Mouse (Mus musculus) hindbrain, embryonic 16.5 days (tissue): Measurements from ENCODE around the gene Ppp2r5c. TPM values are rescaled to one million over a fixed set of nuclear protein-coding genes. Genes with fewer than 3 reads are reported as not detected.
A peak's percentile ranks its signal among the peaks of the same experiment; 100 is the strongest.

ENCODE experiments used
- ATAC-seq: fragments of 200-750 bp; cut with Nextera tagmentation; 2 replicates; pipeline ENCODE4 v1.8.0; 2017; ENCODE audit warnings: moderate TSS enrichment, moderate library complexity
- H3K27ac ChIP-seq: fragments of 300-500 bp; sonication (generic); 2 replicates; pipeline ENCODE4 v1.5.1; 2014; ENCODE audit warnings: low read depth, mild to moderate bottlenecking, control low read depth, low read length, moderate library complexity
- H3K27me3 ChIP-seq: fragments of 300-500 bp; sonication (generic); replicated peaks from 2 replicates; pipeline ENCODE4 v1.6.1; 2014; ENCODE audit warnings: low read length; ENCODE audit not compliant: control insufficient read depth, insufficient read depth
- H3K36me3 ChIP-seq: fragments of 300-500 bp; sonication (generic); 2 replicates; pipeline ENCODE4 v1.6.1; 2014; ENCODE audit warnings: mild to moderate bottlenecking, low read length, moderate library complexity, mixed read lengths; ENCODE audit not compliant: control insufficient read depth, insufficient read depth
- H3K4me1 ChIP-seq: fragments of 300-500 bp; sonication (generic); 2 replicates; pipeline ENCODE4 v1.6.1; 2014; ENCODE audit warnings: low read depth, low read length; ENCODE audit not compliant: control insufficient read depth, insufficient read depth
- H3K4me2 ChIP-seq: fragments of 300-500 bp; sonication (generic); 2 replicates; pipeline ENCODE4 v1.6.1; 2014; ENCODE audit warnings: mild to moderate bottlenecking, low read length, control low read depth, moderate library complexity
- H3K4me3 ChIP-seq: fragments of 300-500 bp; sonication (generic); 2 replicates; pipeline ENCODE4 v1.5.1; 2014; ENCODE audit warnings: mild to moderate bottlenecking, low read length, control low read depth, moderate library complexity
- H3K9ac ChIP-seq: fragments of 300-500 bp; sonication (generic); 2 replicates; pipeline ENCODE4 v1.6.1; 2014; ENCODE audit warnings: low read depth, mild to moderate bottlenecking, control low read depth, low read length, moderate library complexity
- H3K9me3 ChIP-seq: fragments of 300-500 bp; sonication (generic); 2 replicates; pipeline ENCODE4 v1.6.1; 2014; ENCODE audit warnings: mild to moderate bottlenecking, low read length, moderate library complexity; ENCODE audit not compliant: control insufficient read depth
- WGBS: fragments of 180-500 bp; shearing (Covaris S2); extraction: QIAGEN DNeasy Blood & Tissue Kit; methylation state at CpG from one replicate; pipeline ENCODE4 v1.1.7; 2014; 5-methylcytosine and 5-hydroxymethylcytosine counted together
- polyA plus RNA-seq: library from polyadenylated mRNA; unstranded; fragments of >200 nt; fragmentation: Nextera tagmentation; extraction: Ambion mirVana; gene quantifications from 2 replicates; pipeline ENCODE4 v1.2.1, GENCODE M21; 2015

Gene Ppp2r5c
- polyA plus RNA-seq, 1 experiment from 2014 or later, result 136 TPM

DNA sequence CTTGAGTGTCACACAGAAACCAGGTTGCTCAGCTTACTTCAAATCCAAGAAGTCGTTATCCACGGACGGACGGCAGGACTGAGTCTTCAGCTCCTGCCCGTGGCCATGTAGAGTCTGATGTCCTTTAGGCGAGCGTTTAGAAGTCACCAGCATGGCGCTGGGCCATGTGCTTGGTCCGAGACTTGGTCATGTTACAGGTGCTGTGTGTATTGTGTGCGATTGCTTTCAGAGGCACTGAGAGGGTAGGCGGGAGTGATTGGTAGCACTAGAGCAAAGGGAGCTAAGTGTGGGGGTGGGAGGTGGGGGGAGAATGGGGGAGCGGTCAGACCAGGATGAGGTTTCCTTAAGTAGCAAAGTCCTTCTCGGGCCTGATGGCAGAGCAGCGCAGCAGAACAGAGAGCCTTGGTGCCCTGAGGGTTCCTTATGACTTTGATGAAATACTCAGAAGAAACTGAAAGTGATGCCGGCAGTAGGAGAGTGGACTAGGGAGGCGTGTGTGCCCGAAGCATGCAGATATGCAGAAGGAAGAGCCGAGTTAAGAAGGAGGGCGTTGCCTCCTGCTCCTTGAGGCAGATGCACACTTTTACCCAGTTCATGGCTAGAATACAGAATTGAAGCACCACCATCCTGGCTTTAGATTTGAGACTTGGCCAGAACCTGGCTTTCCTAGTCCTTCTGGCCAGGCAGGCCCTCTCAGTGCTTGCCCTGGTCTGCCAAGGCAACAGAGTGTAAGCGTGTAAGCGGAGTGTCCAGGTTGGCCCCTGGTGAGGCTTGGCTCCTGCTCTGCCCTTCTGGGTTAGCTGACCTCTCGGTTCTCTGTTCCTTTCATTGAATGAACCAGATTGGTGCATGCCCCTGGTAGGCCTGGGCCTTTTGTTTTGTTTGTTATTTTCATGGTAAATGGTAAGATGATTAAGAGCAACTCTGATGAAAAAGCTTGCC lies 51.6 kb downstream of the Ppp2r5c start:
- Histone ChIP-seq H3K9me3 (no peaks in the 10 kb centered on the region), H3K9ac (no peak overlapping the region), H3K4me2 (no peak overlapping the region), H3K4me3 (no peak overlapping the region), H3K4me1 (peaks cover 6% of the 10 kb centered on the region), H3K36me3 (no peaks in the 10 kb centered on the region), H3K27me3 (no peaks in the 10 kb centered on the region), H3K27ac (peak overlapping the region; percentile 26)
- ATAC-seq, result peak; percentile 63
- 82% methylated on average over 22 of the region's 22 CpGs for whole genome bisulfite sequencing

- 68% methylated on average over 14 of the region's 14 CpGs for WGBS
- no peaks in the 10 kb centered on the region for H3K27me3 ChIP-seq
- H3K4me3 ChIP-seq, result no peak overlapping the region
- H3K4me2 ChIP-seq, result no peak overlapping the region
- H3K36me3 ChIP-seq, result no peaks in the 10 kb centered on the region
- ATAC-seq, result no peak
- peaks cover 10% of the 10 kb centered on the region for H3K4me1 ChIP-seq
- no peak overlapping the region; the same call in 1 of the 2 replicates for H3K27ac ChIP-seq
- no peaks in the 10 kb centered on the region for H3K9me3 ChIP-seq
- H3K9ac ChIP-seq, result no peak overlapping the region
Measured at GRCm38 (mm10) chr12:110499225-110499992, 52.5 kb downstream of the Ppp2r5c start.

DNA sequence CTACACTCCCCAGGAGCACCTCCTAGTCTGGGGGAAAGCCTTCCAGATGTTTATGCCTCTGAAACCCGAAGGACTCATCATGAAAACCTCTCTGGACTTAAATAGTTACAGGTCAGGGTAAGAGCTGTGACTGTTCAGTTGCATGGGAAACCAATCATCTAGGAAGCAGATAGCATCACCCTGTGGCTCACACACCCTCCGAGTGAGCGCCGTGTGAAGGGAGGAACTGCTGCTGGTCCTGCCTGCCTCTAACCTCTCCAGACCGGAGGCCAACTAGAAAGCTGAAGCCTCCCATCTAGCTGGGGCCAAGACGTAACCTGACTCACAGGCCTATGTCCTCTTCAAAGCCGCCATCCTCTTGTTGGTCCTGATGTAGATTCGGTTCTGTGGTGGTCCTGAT lies 53.2 kb downstream of the Ppp2r5c start:
- no peak overlapping the region for H3K4me3 ChIP-seq
- H3K4me2 ChIP-seq, result no peak overlapping the region
- H3K9ac ChIP-seq, result no peak overlapping the region
- H3K4me1 ChIP-seq, result peaks cover 12% of the 10 kb centered on the region
- no peaks in the 10 kb centered on the region for H3K27me3 ChIP-seq
- 97% methylated on average over 8 of the region's 8 CpGs for WGBS
- no peaks in the 10 kb centered on the region for H3K36me3 ChIP-seq
- ATAC-seq, result no peak
- no peaks in the 10 kb centered on the region for H3K9me3 ChIP-seq
- H3K27ac ChIP-seq, result no peak overlapping the region

DNA sequence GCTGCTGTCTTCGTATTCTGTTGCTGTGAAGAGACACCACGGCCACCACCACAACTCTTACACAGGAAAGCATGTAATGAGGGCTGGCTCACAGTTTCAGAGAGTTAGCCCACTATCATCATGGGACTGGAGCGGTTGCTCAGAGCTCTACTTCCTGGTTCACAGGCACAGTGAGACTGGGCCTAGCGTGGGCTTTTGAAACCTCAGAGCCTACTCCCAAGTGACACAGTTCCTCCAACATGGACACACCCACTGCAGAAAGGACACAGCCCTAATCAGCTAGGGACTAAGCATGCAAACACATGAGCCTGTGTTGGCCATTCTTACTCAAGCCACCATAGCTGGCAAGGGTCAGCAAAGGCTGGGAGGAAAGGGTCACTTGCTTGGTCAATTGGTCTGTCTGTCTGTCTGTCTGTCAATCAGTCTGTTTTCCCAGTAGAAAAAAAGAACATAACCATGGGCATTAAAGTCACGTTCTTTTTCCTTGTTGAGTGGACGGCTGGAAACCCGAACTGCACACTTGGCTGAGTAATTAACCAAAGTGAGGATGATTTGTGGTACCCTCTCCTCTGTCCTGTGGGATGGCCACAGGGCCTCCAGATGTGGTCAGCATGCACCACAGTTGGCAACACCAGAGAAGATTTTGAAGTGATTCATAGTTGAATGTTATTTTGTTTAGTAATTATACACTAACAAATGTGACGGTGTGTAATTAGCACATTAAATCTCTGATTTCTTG lies 56.7 kb downstream of the Ppp2r5c start:
- H3K36me3 ChIP-seq, result no peaks in the 10 kb centered on the region
- H3K27me3 ChIP-seq, result no peaks in the 10 kb centered on the region
- H3K4me2 ChIP-seq, result no peak overlapping the region
- ATAC-seq, result no peak
- peaks cover 12% of the 10 kb centered on the region for H3K4me1 ChIP-seq
- no peak overlapping the region for H3K27ac ChIP-seq
- 85% methylated on average over 8 of the region's 8 CpGs for WGBS
- H3K9ac ChIP-seq, result no peak overlapping the region
- no peak overlapping the region for H3K4me3 ChIP-seq
- no peaks in the 10 kb centered on the region for H3K9me3 ChIP-seq

- Histone ChIP-seq H3K27ac (no peak overlapping the region), H3K4me3 (no peak overlapping the region), H3K36me3 (no peaks in the 10 kb centered on the region), H3K27me3 (no peaks in the 10 kb centered on the region), H3K9ac (no peak overlapping the region), H3K4me2 (no peak overlapping the region), H3K4me1 (peaks cover 16% of the 10 kb centered on the region), H3K9me3 (no peaks in the 10 kb centered on the region)
- no peak for ATAC-seq
- 78% methylated on average over 9 of the region's 9 CpGs for WGBS
Measured at GRCm38 (mm10) chr12:110504145-110504490, 57.2 kb downstream of the Ppp2r5c start.

- H3K4me1 ChIP-seq, result peaks cover 23% of the 10 kb centered on the region
- H3K27me3 ChIP-seq, result no peaks in the 10 kb centered on the region
- no peak for ATAC-seq
- no peaks in the 10 kb centered on the region for H3K36me3 ChIP-seq
- H3K27ac ChIP-seq, result no peak overlapping the region
- H3K9me3 ChIP-seq, result no peaks in the 10 kb centered on the region
- no peak overlapping the region for H3K4me3 ChIP-seq
- H3K4me2 ChIP-seq, result no peak overlapping the region
- H3K9ac ChIP-seq, result no peak overlapping the region
- WGBS, result 31% methylated on average over 3 of the region's 3 CpGs
Measured at GRCm38 (mm10) chr12:110504793-110505192, 57.9 kb downstream of the Ppp2r5c start.

DNA sequence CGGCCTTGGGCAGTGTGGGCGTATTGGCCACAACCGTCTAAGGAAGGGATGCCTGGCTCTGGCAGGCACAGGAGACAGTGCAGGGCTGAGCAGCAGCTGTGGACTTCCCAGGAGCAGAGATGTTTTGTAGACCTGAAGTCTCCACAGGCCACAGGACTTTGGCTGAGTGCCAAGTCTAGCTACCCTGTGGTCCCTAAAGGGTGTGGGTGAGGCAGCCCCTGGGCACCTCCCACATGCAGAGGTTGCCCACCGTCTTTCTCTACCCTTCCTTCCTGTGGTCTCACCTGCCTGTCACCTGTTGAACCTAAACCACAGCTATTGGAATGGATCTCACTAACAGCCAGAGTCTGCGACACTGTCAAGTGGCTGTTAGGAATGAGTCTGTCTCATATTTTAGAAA lies 59.1 kb downstream of the Ppp2r5c start:
- WGBS, result 74% methylated on average over 5 of the region's 5 CpGs
- Histone ChIP-seq H3K4me2 (no peak overlapping the region), H3K4me1 (peaks cover 31% of the 10 kb centered on the region), H3K36me3 (no peaks in the 10 kb centered on the region), H3K9ac (no peak overlapping the region), H3K27ac (no peak overlapping the region), H3K27me3 (no peaks in the 10 kb centered on the region), H3K9me3 (no peaks in the 10 kb centered on the region), H3K4me3 (no peak overlapping the region)
- ATAC-seq, result no peak

DNA sequence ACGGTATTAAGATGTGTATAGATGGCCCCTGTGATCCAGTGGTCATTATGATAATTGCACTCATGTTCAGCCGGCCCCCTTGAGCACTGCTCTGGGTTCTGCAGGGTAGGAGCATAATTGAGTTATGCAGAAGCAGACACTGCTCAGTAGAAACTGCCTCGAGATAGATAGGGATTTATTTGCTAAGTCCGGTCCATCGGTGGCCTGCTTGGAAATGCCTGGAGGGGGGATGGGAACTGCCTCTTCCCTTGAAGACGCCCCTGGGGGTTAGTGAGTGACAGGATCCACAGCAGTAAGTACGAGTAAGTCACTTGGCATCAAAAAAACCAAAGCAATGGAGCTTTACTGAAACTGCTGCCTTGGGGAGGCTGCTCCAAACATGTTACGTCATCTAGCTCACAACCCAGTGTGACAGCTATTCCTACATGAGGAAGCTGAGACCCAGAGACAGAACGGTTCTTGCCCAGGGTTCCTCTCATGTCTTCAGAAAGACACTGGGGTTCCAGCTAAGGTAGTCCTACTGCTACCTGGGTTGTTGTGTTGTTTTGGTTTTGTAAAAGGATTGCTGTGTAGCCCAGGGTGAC lies 60.9 kb downstream of the Ppp2r5c start:
- peak; percentile 42; the same call in 1 of the 2 replicates for ATAC-seq
- H3K4me1 ChIP-seq, result peaks cover 43% of the 10 kb centered on the region
- H3K27ac ChIP-seq, result no peak overlapping the region
- H3K36me3 ChIP-seq, result no peaks in the 10 kb centered on the region
- H3K27me3 ChIP-seq, result no peaks in the 10 kb centered on the region
- no peak overlapping the region for H3K4me2 ChIP-seq
- no peak overlapping the region for H3K9ac ChIP-seq
- no peaks in the 10 kb centered on the region for H3K9me3 ChIP-seq
- H3K4me3 ChIP-seq, result no peak overlapping the region
- WGBS, result 45% methylated on average over 9 of the region's 9 CpGs
